Mouse (Mus musculus): ENCODE measurements around the gene Sh3pxd2b. TPM values are rescaled to one million over a fixed set of nuclear protein-coding genes. Genes with fewer than 3 reads are reported as not detected.
A peak's percentile ranks its signal among the peaks of the same experiment; 100 is the strongest.

Gene Sh3pxd2b
- polyA plus RNA-seq, 1 experiment from 2014 or later = 25.5 TPM

DNA sequence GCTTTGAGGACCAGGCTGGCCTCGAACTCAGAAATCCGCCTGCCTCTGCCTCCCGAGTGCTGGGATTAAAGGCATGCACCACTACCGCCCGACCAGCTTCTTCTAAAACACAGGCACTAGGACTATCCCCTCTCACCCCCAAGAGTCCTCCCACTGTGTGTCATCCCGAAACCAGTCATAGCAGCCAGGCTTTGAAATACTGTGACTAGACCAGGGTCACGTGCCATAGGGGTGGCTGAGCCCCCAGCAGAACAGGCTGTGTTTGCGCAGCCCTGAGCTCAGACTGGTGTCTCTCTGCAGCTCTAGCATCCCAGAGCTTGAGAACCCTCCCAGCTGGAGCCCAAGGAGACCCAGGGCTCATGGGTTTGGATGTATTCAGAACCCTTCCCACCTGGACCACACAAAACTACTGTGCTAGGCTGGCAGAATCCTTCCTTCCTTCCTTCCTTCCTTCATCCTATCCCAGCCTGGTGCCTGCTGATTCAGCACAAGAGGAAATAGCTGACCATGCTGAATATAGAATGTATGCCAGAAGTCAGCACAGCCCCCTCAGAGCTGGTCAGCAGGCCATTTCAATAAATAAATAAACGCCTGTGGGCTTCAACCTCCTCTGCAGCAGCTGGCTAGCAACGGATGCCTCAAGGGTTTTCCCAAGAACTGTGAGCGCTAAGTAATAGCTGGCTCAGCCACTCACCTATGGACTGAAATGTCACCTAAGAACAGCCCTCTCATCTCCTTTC, 62.4 kb downstream of the Sh3pxd2b start:
- no peak for DNase-seq (ENCODE audit: low spot score)
- 89% methylated on average over 11 of the region's 11 CpGs for WGBS

GRCm38 (mm10) chr11:32420001-32420400, 72.4 kb downstream of the Sh3pxd2b start:
- no peak overlapping the region for H3K4me2 ChIP-seq (ENCODE audit: low read depth, severe bottlenecking)
- no peak overlapping the region for H3K4me3 ChIP-seq (ENCODE audit: low read depth, low read length)
- 84% methylated on average over 5 of the region's 5 CpGs for WGBS
- ATAC-seq (ENCODE audit: insufficient number of reproducible peaks, low FRiP score, low TSS enrichment, low read depth) = no peak
- H3K27ac ChIP-seq (replicated peaks; ENCODE audit: low read depth, low read length) = no peak overlapping the region
- DNase-seq (ENCODE audit: low spot score) = no peak
- H3K27me3 ChIP-seq (ENCODE audit: control insufficient read depth, insufficient read depth, low read length) = no peaks in the 10 kb centered on the region
- peaks cover 12% of the 10 kb centered on the region for H3K36me3 ChIP-seq (ENCODE audit: control insufficient read depth, insufficient read depth, low read length)
- H3K9me3 ChIP-seq (ENCODE audit: control insufficient read depth, low read length) = no peaks in the 10 kb centered on the region
- no peak overlapping the region for H3K9ac ChIP-seq (ENCODE audit: low read length)
- H3K4me1 ChIP-seq (ENCODE audit: control insufficient read depth, insufficient read depth, low read length) = no peaks in the 10 kb centered on the region

More for the DNA sequence above, 62.4 kb downstream of the Sh3pxd2b start:
- Histone ChIP-seq H3K27me3 (ENCODE audit: control insufficient read depth, insufficient read depth, low read length) (no peaks in the 10 kb centered on the region), H3K36me3 (ENCODE audit: control insufficient read depth, insufficient read depth, low read length) (peaks cover 10% of the 10 kb centered on the region), H3K9me3 (ENCODE audit: control insufficient read depth, low read length) (no peaks in the 10 kb centered on the region), H3K27ac (replicated peaks; ENCODE audit: low read depth, low read length) (no peak overlapping the region), H3K4me3 (ENCODE audit: low read depth, low read length) (no peak overlapping the region), H3K4me2 (ENCODE audit: low read depth, severe bottlenecking) (no peak overlapping the region), H3K4me1 (ENCODE audit: control insufficient read depth, insufficient read depth, low read length) (no peaks in the 10 kb centered on the region), H3K9ac (ENCODE audit: low read length) (no peak overlapping the region)
- no peak for ATAC-seq (ENCODE audit: insufficient number of reproducible peaks, low FRiP score, low TSS enrichment, low read depth)

GRCm38 (mm10) chr11:32423311-32423710, 75.7 kb downstream of the Sh3pxd2b start:
- H3K4me3 ChIP-seq (ENCODE audit: low read depth, low read length) = no peak overlapping the region
- H3K27ac ChIP-seq (replicated peaks; ENCODE audit: low read depth, low read length) = no peak overlapping the region
- H3K4me1 ChIP-seq (ENCODE audit: control insufficient read depth, insufficient read depth, low read length) = no peaks in the 10 kb centered on the region
- peaks cover 12% of the 10 kb centered on the region for H3K36me3 ChIP-seq (ENCODE audit: control insufficient read depth, insufficient read depth, low read length)
- no peaks in the 10 kb centered on the region for H3K9me3 ChIP-seq (ENCODE audit: control insufficient read depth, low read length)
- H3K4me2 ChIP-seq (ENCODE audit: low read depth, severe bottlenecking) = no peak overlapping the region
- ATAC-seq (ENCODE audit: insufficient number of reproducible peaks, low FRiP score, low TSS enrichment, low read depth) (no peak), DNase-seq (ENCODE audit: low spot score) (no peak)
- H3K9ac ChIP-seq (ENCODE audit: low read length) = no peak overlapping the region
- no peaks in the 10 kb centered on the region for H3K27me3 ChIP-seq (ENCODE audit: control insufficient read depth, insufficient read depth, low read length)
- WGBS = 93% methylated on average over 12 of the region's 12 CpGs

GRCm38 (mm10) chr11:32424600-32424999, 77.0 kb downstream of the Sh3pxd2b start:
- Histone ChIP-seq H3K4me2 (ENCODE audit: low read depth, severe bottlenecking) (no peak overlapping the region), H3K27ac (replicated peaks; ENCODE audit: low read depth, low read length) (no peak overlapping the region), H3K27me3 (ENCODE audit: control insufficient read depth, insufficient read depth, low read length) (no peaks in the 10 kb centered on the region), H3K4me1 (ENCODE audit: control insufficient read depth, insufficient read depth, low read length) (no peaks in the 10 kb centered on the region), H3K36me3 (ENCODE audit: control insufficient read depth, insufficient read depth, low read length) (peaks cover 9% of the 10 kb centered on the region), H3K4me3 (ENCODE audit: low read depth, low read length) (no peak overlapping the region), H3K9me3 (ENCODE audit: control insufficient read depth, low read length) (no peaks in the 10 kb centered on the region), H3K9ac (ENCODE audit: low read length) (no peak overlapping the region)
- WGBS = 84% methylated on average over 4 of the region's 4 CpGs
- DNase-seq (ENCODE audit: low spot score) = no peak
- no peak for ATAC-seq (ENCODE audit: insufficient number of reproducible peaks, low FRiP score, low TSS enrichment, low read depth)

DNA sequence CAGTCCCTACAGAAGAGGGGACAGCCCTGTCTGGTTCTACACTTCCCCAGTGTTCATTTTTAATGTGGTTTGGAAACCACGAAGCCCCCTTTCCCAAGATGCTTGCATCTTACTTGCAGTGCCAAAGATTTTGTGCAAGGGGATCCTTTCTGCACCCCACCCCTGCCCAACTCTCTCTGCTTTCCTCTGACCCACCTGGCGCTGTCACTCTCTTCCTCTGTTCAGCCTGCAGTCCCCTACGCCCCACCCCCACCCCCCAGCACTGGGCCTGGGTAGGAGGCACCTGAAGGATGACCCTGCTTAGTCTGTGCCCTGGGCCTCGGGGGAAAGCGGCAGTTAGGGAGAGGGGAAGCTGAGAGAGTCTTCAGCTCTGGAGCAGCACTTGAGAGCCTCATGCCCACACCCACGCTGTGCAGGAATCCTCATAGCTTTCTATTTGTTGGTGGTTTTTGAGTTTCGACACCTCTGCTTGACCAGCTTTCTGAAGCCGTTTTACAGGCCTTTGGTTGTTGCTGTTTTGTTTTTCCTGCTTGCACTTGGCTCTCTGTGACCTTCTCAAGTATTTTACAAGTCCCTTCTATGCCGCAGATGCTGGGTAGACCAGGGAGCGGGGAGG, 77.5 kb downstream of the Sh3pxd2b start:
- Histone ChIP-seq H3K27me3 (ENCODE audit: control insufficient read depth, insufficient read depth, low read length) (no peaks in the 10 kb centered on the region), H3K36me3 (ENCODE audit: control insufficient read depth, insufficient read depth, low read length) (peaks cover 9% of the 10 kb centered on the region), H3K4me3 (ENCODE audit: low read depth, low read length) (no peak overlapping the region), H3K9me3 (ENCODE audit: control insufficient read depth, low read length) (no peaks in the 10 kb centered on the region), H3K4me1 (ENCODE audit: control insufficient read depth, insufficient read depth, low read length) (no peaks in the 10 kb centered on the region), H3K27ac (replicated peaks; ENCODE audit: low read depth, low read length) (no peak overlapping the region), H3K4me2 (ENCODE audit: low read depth, severe bottlenecking) (no peak overlapping the region), H3K9ac (ENCODE audit: low read length) (no peak overlapping the region)
- 67% methylated on average over 10 of the region's 10 CpGs for WGBS
- ATAC-seq (ENCODE audit: insufficient number of reproducible peaks, low FRiP score, low TSS enrichment, low read depth) = no peak
- no peak for DNase-seq (ENCODE audit: low spot score)

GRCm38 (mm10) chr11:32427537-32427936, 79.9 kb downstream of the Sh3pxd2b start:
- Histone ChIP-seq H3K4me1 (ENCODE audit: control insufficient read depth, insufficient read depth, low read length) (no peaks in the 10 kb centered on the region), H3K9me3 (ENCODE audit: control insufficient read depth, low read length) (no peaks in the 10 kb centered on the region), H3K4me2 (ENCODE audit: low read depth, severe bottlenecking) (no peak overlapping the region), H3K4me3 (ENCODE audit: low read depth, low read length) (no peak overlapping the region), H3K36me3 (ENCODE audit: control insufficient read depth, insufficient read depth, low read length) (peaks cover 8% of the 10 kb centered on the region), H3K27me3 (ENCODE audit: control insufficient read depth, insufficient read depth, low read length) (no peaks in the 10 kb centered on the region), H3K9ac (ENCODE audit: low read length) (no peak overlapping the region), H3K27ac (replicated peaks; ENCODE audit: low read depth, low read length) (no peak overlapping the region)
- 58% methylated on average over 7 of the region's 7 CpGs for WGBS
- ATAC-seq (ENCODE audit: insufficient number of reproducible peaks, low FRiP score, low TSS enrichment, low read depth) (no peak), DNase-seq (ENCODE audit: low spot score) (no peak)

GRCm38 (mm10) chr11:32435410-32436060, 87.9 kb downstream of the Sh3pxd2b start:
- 0 out of 2 replicates have a peak, but pooled peaks have one; percentile 57 for ATAC-seq (ENCODE audit: insufficient number of reproducible peaks, low FRiP score, low TSS enrichment, low read depth)
- 54% methylated on average over 6 of the region's 6 CpGs for WGBS
- Histone ChIP-seq H3K4me2 (ENCODE audit: low read depth, severe bottlenecking) (no peak overlapping the region), H3K4me3 (ENCODE audit: low read depth, low read length) (no peak overlapping the region), H3K27me3 (ENCODE audit: control insufficient read depth, insufficient read depth, low read length) (no peaks in the 10 kb centered on the region), H3K27ac (replicated peaks; ENCODE audit: low read depth, low read length) (no peak overlapping the region; the same call in 1 of the 2 replicates), H3K4me1 (ENCODE audit: control insufficient read depth, insufficient read depth, low read length) (0 out of 2 replicates have a peak, but pooled peaks cover 3% of the 10 kb centered on the region), H3K9me3 (ENCODE audit: control insufficient read depth, low read length) (no peaks in the 10 kb centered on the region), H3K36me3 (ENCODE audit: control insufficient read depth, insufficient read depth, low read length) (no peaks in the 10 kb centered on the region), H3K9ac (ENCODE audit: low read length) (no peak overlapping the region)
- DNase-seq (ENCODE audit: low spot score) = peak; percentile 56

GRCm38 (mm10) chr11:32442576-32442975, 95.0 kb downstream of the Sh3pxd2b start:
- no peak overlapping the region for H3K27ac ChIP-seq (replicated peaks; ENCODE audit: low read depth, low read length)
- H3K36me3 ChIP-seq (ENCODE audit: control insufficient read depth, insufficient read depth, low read length) = no peaks in the 10 kb centered on the region
- no peaks in the 10 kb centered on the region for H3K4me1 ChIP-seq (ENCODE audit: control insufficient read depth, insufficient read depth, low read length)
- H3K27me3 ChIP-seq (ENCODE audit: control insufficient read depth, insufficient read depth, low read length) = no peaks in the 10 kb centered on the region
- H3K4me2 ChIP-seq (ENCODE audit: low read depth, severe bottlenecking) = no peak overlapping the region
- no peak overlapping the region for H3K4me3 ChIP-seq (ENCODE audit: low read depth, low read length)
- no peak overlapping the region for H3K9ac ChIP-seq (ENCODE audit: low read length)
- WGBS = 81% methylated on average over 3 of the region's 3 CpGs
- no peaks in the 10 kb centered on the region for H3K9me3 ChIP-seq (ENCODE audit: control insufficient read depth, low read length)
- DNase-seq (ENCODE audit: low spot score) = no peak
- ATAC-seq (ENCODE audit: insufficient number of reproducible peaks, low FRiP score, low TSS enrichment, low read depth) = no peak

All from limb, embryonic 11.5 days (tissue).